Mouse (Mus musculus) gastrocnemius, adult 18-20 months (tissue): Measurements from ENCODE around the gene Pla2g10. TPM values are rescaled to one million over a fixed set of nuclear protein-coding genes. Genes with fewer than 3 reads are reported as not detected.

ENCODE experiments used
- total RNA-seq, 2 experiments: library from RNA; stranded (reverse); gene quantifications; 2 replicates each; pipeline ENCODE4 v1.2.3; 2021

Gene Pla2g10
- total RNA-seq, 2 experiments from 2014 or later, result not detected

Other genes starting within 250 kb of the Pla2g10 start
- gene Parn, start 62.8 kb downstream of the Pla2g10 start, total RNA-seq, result 1 to 10 TPM; 6.8 to 7.4 TPM
- 10 to 100 TPM; 33.1 to 33.2 TPM for gene Bfar, start 59.1 kb downstream of the Pla2g10 start, total RNA-seq
- gene 3110001I22Rik, start 59.1 kb downstream of the Pla2g10 start, total RNA-seq, result 1 to 10 TPM; 2.3 to 2.7 TPM
- gene Rrn3, start 49.7 kb upstream of the Pla2g10 start, total RNA-seq, result 10 to 100 TPM; 33.3 to 36.5 TPM
- 10 to 100 TPM; 40.2 to 43.4 TPM for gene Ntan1, start 87.9 kb upstream of the Pla2g10 start, total RNA-seq
- gene Pdxdc1, start 172.1 kb upstream of the Pla2g10 start, total RNA-seq, result 10 to 100 TPM; 46.9 to 51.1 TPM
- under 1 TPM; 0.50 to 0.85 TPM for gene Mpv17l, start 172.2 kb upstream of the Pla2g10 start, total RNA-seq